Mouse (Mus musculus) lung, adult 2 months (tissue): ENCODE data around the gene Chst1. TPM values are rescaled to one million over a fixed set of nuclear protein-coding genes. Genes with fewer than 3 reads are reported as not detected.

ENCODE experiments used
- DNase-seq: peaks from one replicate; pipeline ENCODE4 v3.0.0; 2022
- H3K4me1 ChIP-seq: fragments of 200-500 bp; 2 replicates; pipeline ENCODE4 v1.6.1; 2011; ENCODE audit warnings: low read length; ENCODE audit not compliant: control insufficient read depth, insufficient read depth
- H3K4me3 ChIP-seq: fragments of 200-500 bp; replicated peaks from 2 replicates; pipeline ENCODE3; 2011; ENCODE audit warnings: low read depth, mild to moderate bottlenecking, control low read depth, low read length; ENCODE audit errors: extremely low read depth
- CTCF ChIP-seq: fragments of 200-500 bp; IDR thresholded peaks from 2 replicates; pipeline ENCODE4 v1.5.1; 2011; ENCODE audit warnings: mild to moderate bottlenecking, low read length, control low read depth; ENCODE audit not compliant: insufficient read depth
- POLR2A ChIP-seq: fragments of 200-500 bp; IDR thresholded peaks from 2 replicates; pipeline ENCODE4 v1.6.1; 2011; ENCODE audit warnings: low read depth, mild to moderate bottlenecking, control low read depth, low read length, borderline replicate concordance; ENCODE audit errors: extremely low read depth
- WGBS: fragments of 180-500 bp; shearing (Covaris S2); methylation state at CpG from one replicate; pipeline ENCODE4 v1.1.7; 2018; 5-methylcytosine and 5-hydroxymethylcytosine counted together
- polyA plus RNA-seq: library from polyadenylated mRNA; depleted of rRNA; stranded (reverse); fragments of >200 nt; gene quantifications from 2 replicates; pipeline ENCODE4 v1.2.3, GENCODE M21; 2012; rRNA removed

Chst1 gene
- polyA plus RNA-seq, 1 experiment, result 40.7 TPM

DNA sequence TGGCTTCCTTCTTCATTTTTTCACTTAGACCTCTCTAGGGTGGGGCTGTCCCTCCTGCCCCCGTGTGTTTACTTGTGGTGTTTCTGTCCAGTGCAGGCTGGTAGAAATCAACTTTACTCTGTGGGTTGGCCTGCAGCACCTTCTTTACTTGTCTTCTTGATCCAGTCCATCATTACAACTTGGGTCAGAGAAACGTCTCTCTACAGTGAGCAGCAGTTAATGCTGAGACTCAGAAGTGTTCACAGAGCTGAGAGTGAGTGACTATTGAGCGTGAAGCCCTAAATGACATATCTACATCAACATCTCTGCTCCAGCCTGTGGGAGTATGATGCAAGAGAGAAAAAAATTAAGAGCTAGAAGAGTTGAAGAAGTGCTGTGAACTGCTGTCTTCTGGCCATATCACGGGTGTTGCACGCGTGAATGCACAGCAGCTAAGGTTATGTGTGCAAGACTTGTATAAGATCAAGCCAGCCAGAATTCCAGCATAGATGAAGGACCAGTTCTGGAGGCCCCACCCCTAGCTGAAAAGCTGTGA lies 63.1 kb downstream of the Chst1 start:
- no peak for DNase-seq
- Histone ChIP-seq H3K4me3 (no peak overlapping the region), H3K4me1 (no peaks in the 10 kb centered on the region)
- TF ChIP-seq CTCF (no peak), POLR2A (no peak)
- WGBS, result 76% methylated on average over 6 of the region's 6 CpGs

Other genes starting within 250 kb of the Chst1 start
- 42.8 and 47.4 TPM in 2 replicates for gene Pex16, start 225.0 kb upstream of the Chst1 start, polyA plus RNA-seq
- gene Large2, start 224.8 kb upstream of the Chst1 start, polyA plus RNA-seq, result 15.9 and 18.5 TPM in 2 replicates
- 3.2 and 3.3 TPM in 2 replicates for gene 1700029I15Rik, start 217.2 kb upstream of the Chst1 start, polyA plus RNA-seq
- 18.3 and 23.2 TPM in 2 replicates for gene Mapk8ip1, start 198.4 kb upstream of the Chst1 start, polyA plus RNA-seq
- gene Cry2, start 165.7 kb upstream of the Chst1 start, polyA plus RNA-seq, result 37.5 and 40.7 TPM in 2 replicates
- 43.9 and 49.0 TPM in 2 replicates for gene Slc35c1, start 139.2 kb upstream of the Chst1 start, polyA plus RNA-seq